Mouse (Mus musculus): ENCODE data around the gene Btnl6.

GRCm38 (mm10) chr17:34507591-34507990 lies 9.6 kb downstream of the Btnl6 start:
- TF ChIP-seq CTCF (IDR thresholded peaks at IDR 0.05; ENCODE audit: low read depth) = no peak
- TF ChIP-seq EP300 (IDR thresholded peaks at IDR 0.05; ENCODE audit: low read depth) = no peak
